Mouse (Mus musculus) C2C12 (cell line): ENCODE results near the gene Mycl.

Experiments used
- CTCF ChIP-seq: IDR thresholded peaks from one replicate; pipeline ENCODE4 v1.5.1; 2011; ENCODE audit not compliant: control insufficient read depth, insufficient read depth, insufficient read length
- MAX ChIP-seq: IDR thresholded peaks from one replicate; pipeline ENCODE4 v1.6.1; 2011; ENCODE audit warnings: mild to moderate bottlenecking, control low read depth
- MYOD1 ChIP-seq: IDR thresholded peaks from one replicate; pipeline ENCODE4 v1.6.1; 2011; ENCODE audit warnings: low read depth; ENCODE audit not compliant: control insufficient read depth, insufficient read length
- MYOG ChIP-seq: IDR thresholded peaks from one replicate; pipeline ENCODE4 v1.6.1; 2011; ENCODE audit not compliant: control insufficient read depth, insufficient read length; ENCODE audit errors: extremely low read depth
- USF1 ChIP-seq: IDR thresholded peaks from one replicate; pipeline ENCODE4 v1.6.1; 2011; ENCODE audit warnings: low read depth, mild to moderate bottlenecking, control low read depth, moderate library complexity

DNA sequence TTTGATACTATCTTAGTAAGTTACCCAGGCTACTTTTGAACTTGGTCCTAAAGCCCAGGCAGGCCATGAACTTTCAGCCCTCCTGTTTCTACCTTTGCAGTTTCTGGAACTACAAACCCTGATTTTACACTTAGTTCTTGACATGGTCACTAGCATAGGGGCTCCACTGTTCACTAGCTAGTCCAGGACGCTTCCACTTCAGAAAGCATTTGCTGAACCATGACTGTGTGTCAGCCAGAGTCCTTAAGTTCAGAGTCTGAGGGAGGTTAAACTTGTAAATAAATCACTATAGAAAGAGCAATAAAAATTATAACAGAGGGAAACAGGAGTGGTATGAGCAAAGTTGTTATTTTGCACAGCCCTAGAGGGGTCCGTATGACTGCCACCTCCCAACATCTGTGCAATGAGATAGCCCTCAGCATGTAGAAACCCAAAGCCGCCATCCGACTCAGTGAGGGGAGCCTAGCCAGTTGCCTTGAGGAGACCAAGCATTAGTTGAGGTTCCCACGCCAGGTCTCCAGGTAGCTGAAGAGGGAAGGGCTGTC, 20.4 kb upstream of the Mycl start:
- TF ChIP-seq CTCF: no peak
- no peak for TF ChIP-seq MYOG
- TF ChIP-seq MAX: no peak
- TF ChIP-seq USF1: no peak
- no peak for TF ChIP-seq MYOD1
